Mouse (Mus musculus) lung, embryonic 15.5 days (tissue): ENCODE measurements around the gene Zfp825. TPM values are rescaled to one million over a fixed set of nuclear protein-coding genes. Genes with fewer than 3 reads are reported as not detected.
"Not testable (repeated sequence)": the region's sequence is repeated elsewhere in the genome, so short reads cannot be mapped to it uniquely, and the experiment has no call there.

Experiments
- ATAC-seq: fragments of 200-750 bp; cut with Nextera tagmentation; 2 replicates; pipeline ENCODE4 v1.8.0; 2017; ENCODE audit warnings: moderate number of reproducible peaks, borderline replicate concordance; ENCODE audit not compliant: low FRiP score, low TSS enrichment; ENCODE audit errors: extremely low read depth
- H3K27ac ChIP-seq: fragments of 300-500 bp; sonication (generic); 2 replicates; pipeline ENCODE4 v1.5.1; 2015; ENCODE audit warnings: moderate library complexity, mild to moderate bottlenecking, inconsistent platforms
- H3K27me3 ChIP-seq: fragments of 300-500 bp; sonication (generic); 2 replicates; pipeline ENCODE4 v1.6.1; 2015; ENCODE audit warnings: inconsistent platforms
- H3K36me3 ChIP-seq: fragments of 300-500 bp; sonication (generic); 2 replicates; pipeline ENCODE4 v1.6.1; 2015; ENCODE audit warnings: inconsistent platforms
- H3K4me1 ChIP-seq: fragments of 300-500 bp; sonication (generic); 2 replicates; pipeline ENCODE4 v1.6.1; 2015; ENCODE audit warnings: inconsistent platforms
- H3K4me2 ChIP-seq: fragments of 300-500 bp; sonication (generic); 2 replicates; pipeline ENCODE4 v1.6.1; 2015; ENCODE audit warnings: inconsistent platforms, mild to moderate bottlenecking, moderate library complexity
- H3K4me3 ChIP-seq: fragments of 300-500 bp; sonication (generic); 2 replicates; pipeline ENCODE4 v1.5.1; 2015; ENCODE audit warnings: mild to moderate bottlenecking, inconsistent platforms
- H3K9ac ChIP-seq: fragments of 300-500 bp; sonication (generic); 2 replicates; pipeline ENCODE4 v1.6.1; 2015; ENCODE audit warnings: inconsistent platforms
- H3K9me3 ChIP-seq: fragments of 300-500 bp; sonication (generic); 2 replicates; pipeline ENCODE4 v1.6.1; 2016; ENCODE audit warnings: inconsistent platforms
- WGBS: fragments of 180-500 bp; shearing (Covaris S2); methylation state at CpG from one replicate; pipeline ENCODE4 v1.1.7; 2015; 5-methylcytosine and 5-hydroxymethylcytosine counted together
- polyA plus RNA-seq: library from polyadenylated mRNA; unstranded; fragments of >200 nt; fragmentation: Nextera tagmentation; extraction: Ambion mirVana; gene quantifications from 2 replicates; pipeline ENCODE4 v1.2.1, GENCODE M21; 2015

Gene Zfp825
- polyA plus RNA-seq, 1 experiment from 2014 or later, result 22.9 TPM

- H3K4me3 ChIP-seq, H3K4me2 ChIP-seq, H3K4me1 ChIP-seq, H3K27me3 ChIP-seq, H3K36me3 ChIP-seq, ATAC-seq, H3K27ac ChIP-seq, H3K9me3 ChIP-seq, H3K9ac ChIP-seq: not testable (repeated sequence)
- WGBS, result 78% methylated on average over 3 of the region's 3 CpGs
Measured at GRCm38 (mm10) chr13:74484326-74484725, 9.5 kb downstream of the Zfp825 start.

GRCm38 (mm10) chr13:74471468-74471867 lies 22.3 kb downstream of the Zfp825 start:
- ATAC-seq, H3K9me3 ChIP-seq, H3K27ac ChIP-seq, H3K27me3 ChIP-seq, H3K4me1 ChIP-seq, H3K4me3 ChIP-seq, H3K4me2 ChIP-seq, H3K9ac ChIP-seq, H3K36me3 ChIP-seq: not testable (repeated sequence)
- 87% methylated on average over 2 of the region's 2 CpGs for WGBS

- Histone ChIP-seq H3K27ac (peak overlapping the region; percentile 98), H3K36me3 (no peaks in the 10 kb centered on the region), H3K4me3 (peak overlapping the region; percentile 65), H3K9ac (peak overlapping the region; percentile 49), H3K27me3 (no peaks in the 10 kb centered on the region), H3K9me3 (no peaks in the 10 kb centered on the region), H3K4me1 (0 out of 2 replicates have a peak, but pooled peaks cover 3% of the 10 kb centered on the region), H3K4me2 (peak overlapping the region; percentile 73)
- 0% methylated on average over 23 of the region's 23 CpGs for WGBS
- ATAC-seq, result peak; percentile 99
Measured at GRCm38 (mm10) chr13:74462699-74463385, 30.9 kb downstream of the Zfp825 start.

GRCm38 (mm10) chr13:74462318-74462698 lies 31.5 kb downstream of the Zfp825 start:
- Histone ChIP-seq H3K4me2 (peak overlapping the region; percentile 73), H3K4me3 (peak overlapping the region; percentile 65), H3K27ac (peak overlapping the region; percentile 98), H3K9ac (peak overlapping the region; percentile 62)
- WGBS, result 5% methylated on average over 7 of the region's 7 CpGs
- not testable (repeated sequence) for H3K4me1 ChIP-seq, ATAC-seq, H3K36me3 ChIP-seq, H3K27me3 ChIP-seq, H3K9me3 ChIP-seq

GRCm38 (mm10) chr13:74439895-74440294 lies 53.9 kb downstream of the Zfp825 start:
- ATAC-seq, result no peak
- Histone ChIP-seq H3K4me1 (no peaks in the 10 kb centered on the region), H3K27me3 (no peaks in the 10 kb centered on the region), H3K4me2 (no peak overlapping the region), H3K9me3 (peaks cover 10% of the 10 kb centered on the region; the same call in 1 of the 2 replicates), H3K36me3 (peaks cover 11% of the 10 kb centered on the region; the same call in 1 of the 2 replicates), H3K4me3 (no peak overlapping the region), H3K27ac (no peak overlapping the region), H3K9ac (no peak overlapping the region)
- WGBS, result 24% methylated on average over 19 of the region's 19 CpGs

Other genes starting within 250 kb of the Zfp825 start
- gene Ahrr, start 201.7 kb downstream of the Zfp825 start, polyA plus RNA-seq, result 0.54 and 0.87 TPM in 2 replicates
- gene Pdcd6, start 176.4 kb downstream of the Zfp825 start, polyA plus RNA-seq, result 128 and 136 TPM in 2 replicates
- gene Sdha, start 143.7 kb downstream of the Zfp825 start, polyA plus RNA-seq, result 262 and 281 TPM in 2 replicates
- 50.2 and 51.1 TPM in 2 replicates for gene Ccdc127, start 143.7 kb downstream of the Zfp825 start, polyA plus RNA-seq
- 0.13 TPM in 1 of 2 replicates, not detected in the other for gene Lrrc14b, start 130.0 kb downstream of the Zfp825 start, polyA plus RNA-seq
- gene Zfp72, start 103.2 kb downstream of the Zfp825 start, polyA plus RNA-seq, result 5.4 and 5.9 TPM in 2 replicates
- 73.5 and 77.1 TPM in 2 replicates for gene Ftl1-ps1, start 94.3 kb downstream of the Zfp825 start, polyA plus RNA-seq
- gene Erap1, start 145.6 kb upstream of the Zfp825 start, polyA plus RNA-seq, result 27.0 and 33.5 TPM in 2 replicates